Mouse (Mus musculus) retina, postnatal 1 day (tissue): ENCODE measurements around the gene Acadl.

ENCODE experiments used
- DNase-seq: peaks from one replicate; pipeline ENCODE4 v3.0.0-alpha.2; 2012

Gene Acadl

DNA sequence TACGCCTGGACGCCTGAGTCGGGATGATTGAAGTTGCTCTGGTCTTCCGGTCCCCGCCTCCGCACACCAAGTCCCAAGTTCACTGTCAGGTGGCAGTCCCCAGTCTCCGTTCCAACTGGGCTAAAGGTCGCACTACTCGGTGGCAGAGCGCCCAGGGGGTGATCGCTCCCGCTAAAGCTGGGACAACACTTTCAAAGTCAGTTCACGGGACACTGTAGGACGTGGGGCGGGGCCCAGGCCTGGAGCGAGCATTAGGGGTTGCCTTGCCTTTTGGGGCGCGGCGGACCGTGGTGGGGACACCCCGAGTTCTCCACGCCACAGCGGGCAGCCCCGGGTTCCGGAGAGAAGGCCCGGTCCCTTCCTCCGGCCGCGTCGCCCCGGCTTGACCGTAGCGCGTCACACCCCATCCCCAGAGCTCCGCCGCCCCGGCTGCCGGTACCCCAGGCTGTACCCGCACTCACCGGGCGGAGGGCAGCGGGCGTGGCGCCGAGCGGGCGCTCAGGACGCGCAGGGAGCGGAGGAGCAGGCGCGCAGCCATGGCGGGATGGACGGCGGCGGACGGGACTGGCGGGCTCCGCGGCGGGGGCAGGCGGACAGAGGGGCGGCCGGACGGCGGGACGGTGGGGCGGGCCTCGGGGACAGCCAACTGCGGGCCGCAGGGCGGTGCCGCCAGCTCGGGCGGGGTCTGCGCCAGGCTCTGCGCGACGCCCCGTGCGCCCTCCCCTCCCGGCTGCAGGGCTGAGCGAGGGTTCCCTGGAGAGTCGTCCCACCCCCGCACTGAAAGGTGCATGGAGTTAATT, at the start of gene Acadl:
Gene Acadl (minus strand): TSS at position 566 of the 800 bp plus-strand sequence.
- DNase-seq, result peak; percentile 79

DNA sequence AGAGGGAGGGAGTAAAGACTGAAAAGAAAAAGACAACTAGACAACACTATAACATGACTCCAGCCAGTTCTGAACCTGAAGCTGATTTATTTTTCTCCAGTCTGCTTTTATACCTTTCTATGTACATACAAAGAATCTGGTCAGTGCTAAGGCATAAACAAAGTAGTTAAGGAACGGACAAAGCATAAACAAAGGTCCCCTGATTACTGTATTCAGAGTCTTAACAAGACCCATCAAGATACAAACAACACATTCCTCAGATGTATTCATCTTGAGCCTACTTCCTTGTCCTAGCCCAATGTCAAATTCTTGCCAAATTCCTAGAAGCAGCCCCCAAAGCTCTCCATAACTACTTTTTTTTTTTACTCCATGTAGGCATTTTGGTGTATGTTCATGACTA, 49.2 kb upstream of the Acadl start:
- DNase-seq, result no peak

DNA sequence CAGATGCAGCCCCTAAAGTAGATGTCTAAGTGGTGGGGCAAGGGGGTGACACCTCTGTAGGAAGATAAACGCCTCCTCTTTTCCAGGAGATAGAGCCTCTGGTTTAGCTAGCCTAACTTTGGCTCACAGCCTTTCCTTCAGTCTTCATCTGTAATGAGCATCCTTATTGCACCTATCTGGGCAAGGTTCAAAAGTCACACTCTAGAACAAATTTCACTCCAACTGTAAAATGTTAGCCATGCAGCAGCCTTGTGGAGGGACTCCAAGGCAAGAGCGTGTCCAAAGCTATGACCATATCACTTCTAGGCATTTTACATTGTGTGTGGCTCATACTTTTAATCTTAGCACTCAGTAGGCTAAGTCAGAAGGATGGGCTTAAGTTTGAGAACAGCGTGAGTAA, 39.5 kb upstream of the Acadl start:
- DNase-seq, result no peak

DNA sequence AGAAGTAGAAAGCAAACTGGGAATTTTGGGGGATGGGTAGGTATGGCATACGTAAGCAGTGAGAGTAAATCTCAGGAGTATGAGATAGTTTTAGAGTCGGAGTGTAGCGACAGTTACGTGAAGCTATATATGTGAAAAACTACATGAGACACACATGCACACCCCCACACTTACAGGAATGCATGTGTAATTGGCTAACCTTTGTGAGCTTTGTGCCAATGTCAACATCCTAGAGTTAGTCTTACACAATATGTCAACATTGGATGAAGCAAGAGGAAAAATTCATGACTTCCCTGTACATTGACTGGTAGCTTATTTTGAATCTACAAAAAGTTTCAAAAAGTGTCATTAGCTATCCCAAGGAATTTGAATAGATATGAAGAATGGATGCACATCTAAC, 37.9 kb upstream of the Acadl start:
- no peak for DNase-seq

DNA sequence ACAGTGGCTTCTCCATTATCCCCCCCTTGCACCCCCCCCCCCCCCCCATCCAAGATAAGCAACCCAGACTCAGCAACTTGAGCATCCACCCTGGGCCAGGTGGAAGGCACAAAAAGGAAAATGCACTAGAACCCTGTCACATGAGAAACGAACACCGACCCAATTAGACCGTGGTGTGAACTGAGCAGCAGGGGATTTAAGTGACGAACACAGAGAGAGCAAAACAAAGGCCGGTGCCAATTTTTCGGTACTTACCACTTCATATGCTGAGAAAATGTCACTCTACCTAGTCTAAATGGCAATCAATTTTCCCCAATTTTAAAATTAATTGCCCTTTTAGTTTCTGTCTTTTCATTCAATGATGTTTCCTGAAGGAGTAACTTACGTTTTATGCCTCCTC, 35.2 kb upstream of the Acadl start:
- DNase-seq, result peak; percentile 27

DNA sequence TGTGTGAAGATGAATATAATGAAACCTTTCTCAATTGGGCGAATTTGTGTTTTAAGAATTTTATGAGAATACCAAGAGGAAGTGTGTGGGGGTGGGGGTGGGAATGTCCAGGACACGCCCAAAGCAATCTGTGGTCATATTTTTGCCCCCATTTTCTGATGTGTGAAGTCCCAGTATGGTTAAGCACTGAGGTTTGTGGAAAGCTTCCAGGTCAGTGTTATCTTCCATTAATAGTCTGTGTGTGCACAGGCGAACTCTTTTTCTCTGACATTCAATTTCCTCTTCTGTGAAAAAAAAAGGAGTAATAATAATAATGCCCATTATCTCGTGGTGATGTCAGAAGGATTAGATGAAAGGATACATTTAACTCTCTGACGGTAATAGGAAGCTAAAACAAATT, 33.5 kb upstream of the Acadl start:
- no peak for DNase-seq

DNA sequence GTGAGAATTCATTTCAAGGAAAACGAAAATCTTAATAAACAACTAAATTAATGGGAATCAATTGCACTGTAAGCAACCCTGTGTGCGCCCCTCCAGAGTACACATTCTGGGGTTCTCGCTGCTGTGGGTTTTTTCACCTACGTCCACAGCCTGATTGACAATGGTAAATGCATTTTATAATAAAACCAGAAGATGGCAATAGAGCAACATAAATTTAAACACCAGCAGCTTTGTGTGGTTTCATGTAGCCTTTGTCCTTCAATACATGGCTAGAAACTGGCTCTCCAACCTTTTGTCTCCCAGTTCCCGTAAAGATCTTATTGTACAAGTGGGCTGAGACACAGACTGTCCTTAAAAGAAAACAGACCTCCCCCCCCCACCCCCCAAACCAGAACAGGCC, 33.0 kb upstream of the Acadl start:
- DNase-seq, result peak; percentile 73

DNA sequence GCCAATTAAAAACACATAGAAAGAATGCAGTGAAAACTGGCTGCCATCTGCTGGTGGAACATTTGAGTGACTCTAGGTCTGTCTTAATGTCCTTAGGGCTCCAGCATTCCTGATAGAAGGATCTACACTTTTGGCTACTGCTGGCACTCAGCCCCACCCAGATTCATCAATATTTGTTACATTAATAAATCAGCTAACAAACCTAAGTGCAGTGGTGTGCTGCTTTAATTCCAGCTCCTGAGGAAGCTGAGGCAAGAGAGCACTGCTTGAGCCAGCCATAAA, 32.7 kb upstream of the Acadl start:
- peak; percentile 67 for DNase-seq

DNA sequence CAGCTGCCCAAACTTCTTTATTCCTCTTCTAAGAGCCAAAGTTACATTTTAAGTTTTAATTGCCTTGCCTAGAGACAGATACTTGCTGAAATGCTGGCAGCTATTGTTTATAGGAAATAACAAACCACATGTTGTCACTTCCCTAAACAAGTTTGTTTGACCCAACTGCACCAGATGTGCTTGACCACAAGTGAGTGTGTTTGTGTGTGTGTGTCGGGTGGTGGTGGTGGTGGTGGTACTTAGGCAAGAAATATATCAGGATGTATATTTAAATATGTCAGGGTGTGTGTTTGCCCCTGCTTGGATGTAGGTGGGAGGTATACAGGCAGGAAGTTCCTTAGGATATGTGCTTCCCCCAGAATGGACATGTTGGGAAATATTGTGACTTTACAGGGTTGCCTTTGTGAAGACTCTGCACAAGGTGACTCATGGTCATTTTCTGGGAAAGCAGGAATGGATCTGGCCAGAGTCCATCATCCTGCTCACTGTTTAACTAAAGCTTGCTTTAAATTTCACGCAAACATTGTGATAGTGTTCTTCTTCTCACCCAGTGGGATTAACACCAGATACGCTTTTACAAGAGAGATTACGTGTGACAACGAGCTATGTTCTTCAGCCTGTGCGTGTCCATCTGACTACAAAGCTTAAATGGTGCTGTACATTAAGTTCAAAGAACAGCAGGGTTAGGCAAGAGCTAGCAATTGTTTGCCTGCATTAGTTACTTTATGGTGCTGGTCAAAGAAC, 32.2 kb upstream of the Acadl start:
- DNase-seq, result peak; percentile 1

DNA sequence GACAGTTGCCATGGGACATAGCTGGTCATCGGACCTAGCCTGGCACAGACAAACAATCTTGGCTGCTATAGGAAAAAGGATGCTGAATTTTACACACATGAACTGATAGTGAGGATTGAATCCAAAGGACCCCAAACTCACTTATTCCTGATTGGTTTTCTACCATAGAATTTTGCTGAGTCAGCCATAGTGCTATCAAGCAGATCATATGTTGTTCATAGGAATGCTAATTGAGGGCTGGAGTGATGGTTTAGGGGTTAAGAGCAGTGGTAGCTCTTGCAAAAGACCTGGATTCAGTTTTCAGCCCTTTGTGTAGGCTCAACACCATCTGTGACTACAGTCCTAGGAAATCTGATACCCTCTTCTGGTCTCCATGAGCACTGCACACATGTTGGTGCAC, 24.1 kb upstream of the Acadl start:
- no peak for DNase-seq

DNA sequence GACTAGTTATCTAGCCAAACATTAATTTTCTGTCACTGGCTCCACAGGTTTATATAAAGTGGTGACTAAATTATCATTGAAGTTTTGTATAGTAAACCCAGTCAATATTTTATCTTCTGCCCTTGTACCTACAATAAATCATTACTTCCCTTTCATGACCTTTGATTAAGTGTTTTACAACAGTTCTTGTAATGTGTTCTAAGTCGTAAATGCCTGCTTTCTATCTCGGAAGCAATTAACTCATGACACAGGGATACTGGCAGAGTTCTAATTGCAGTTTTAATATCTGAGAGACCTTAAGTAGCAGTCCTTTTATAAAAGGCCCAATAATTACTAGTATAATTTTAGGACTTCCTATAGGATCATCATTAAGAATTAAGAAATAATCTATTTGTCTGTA, 17.1 kb upstream of the Acadl start:
- DNase-seq, result no peak

DNA sequence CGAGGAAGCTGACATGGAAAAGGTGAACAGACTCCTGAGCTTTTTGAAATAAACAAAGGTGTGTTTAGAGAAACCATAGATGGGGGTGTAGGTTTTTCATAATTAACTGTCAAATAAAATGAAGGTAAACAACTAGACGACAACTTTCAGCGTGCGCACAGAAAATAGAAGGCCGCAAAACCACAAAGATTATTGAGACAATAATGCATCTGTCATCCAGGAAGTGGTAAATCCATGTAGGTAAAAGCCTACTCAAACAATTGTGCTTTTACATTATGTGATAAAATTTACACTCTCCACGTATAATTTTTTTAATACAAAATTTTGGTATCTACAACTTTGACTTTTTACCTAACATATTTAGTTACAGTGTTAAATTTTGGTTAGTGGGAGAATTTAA, 11.7 kb upstream of the Acadl start:
- no peak for DNase-seq

DNA sequence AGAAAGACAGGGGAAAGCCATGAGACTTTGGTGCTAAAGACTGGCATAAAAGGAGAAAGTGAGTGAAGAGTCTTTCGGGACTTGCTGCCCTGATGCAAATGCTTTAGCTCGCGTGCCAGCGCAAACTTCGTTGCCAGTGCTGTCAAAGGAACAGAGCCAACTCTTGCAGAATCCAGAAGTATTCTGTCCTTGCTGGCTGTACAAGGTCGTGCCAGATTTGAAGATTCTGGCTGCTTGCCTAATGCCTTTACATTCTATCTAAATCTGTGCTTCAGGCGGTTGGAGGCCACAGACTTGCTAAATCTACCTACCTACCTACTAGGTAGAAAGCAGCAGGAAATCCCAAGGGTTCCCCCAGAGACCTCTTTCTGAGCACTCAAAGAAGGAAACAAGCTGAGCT, 8.5 kb upstream of the Acadl start:
- DNase-seq, result no peak

DNA sequence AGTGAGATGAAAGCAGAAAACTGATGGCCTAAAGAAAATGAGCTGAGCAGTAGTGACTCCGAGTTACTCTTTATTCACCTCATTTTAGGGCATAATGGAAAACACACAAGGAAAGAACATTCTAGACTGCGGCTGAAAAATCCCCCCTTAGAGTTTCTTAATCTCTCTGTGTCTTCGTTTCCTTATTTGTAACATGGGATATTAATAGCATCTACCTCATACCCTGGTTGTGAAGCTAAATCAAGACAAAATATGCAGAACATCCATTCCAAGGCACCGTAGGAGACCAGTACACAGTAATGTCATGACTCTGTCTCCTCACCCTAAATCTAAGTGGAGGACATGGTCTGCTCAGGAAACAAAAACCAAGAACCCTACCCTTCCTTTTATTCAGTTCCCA, 2.6 kb upstream of the Acadl start:
- DNase-seq, result no peak

DNA sequence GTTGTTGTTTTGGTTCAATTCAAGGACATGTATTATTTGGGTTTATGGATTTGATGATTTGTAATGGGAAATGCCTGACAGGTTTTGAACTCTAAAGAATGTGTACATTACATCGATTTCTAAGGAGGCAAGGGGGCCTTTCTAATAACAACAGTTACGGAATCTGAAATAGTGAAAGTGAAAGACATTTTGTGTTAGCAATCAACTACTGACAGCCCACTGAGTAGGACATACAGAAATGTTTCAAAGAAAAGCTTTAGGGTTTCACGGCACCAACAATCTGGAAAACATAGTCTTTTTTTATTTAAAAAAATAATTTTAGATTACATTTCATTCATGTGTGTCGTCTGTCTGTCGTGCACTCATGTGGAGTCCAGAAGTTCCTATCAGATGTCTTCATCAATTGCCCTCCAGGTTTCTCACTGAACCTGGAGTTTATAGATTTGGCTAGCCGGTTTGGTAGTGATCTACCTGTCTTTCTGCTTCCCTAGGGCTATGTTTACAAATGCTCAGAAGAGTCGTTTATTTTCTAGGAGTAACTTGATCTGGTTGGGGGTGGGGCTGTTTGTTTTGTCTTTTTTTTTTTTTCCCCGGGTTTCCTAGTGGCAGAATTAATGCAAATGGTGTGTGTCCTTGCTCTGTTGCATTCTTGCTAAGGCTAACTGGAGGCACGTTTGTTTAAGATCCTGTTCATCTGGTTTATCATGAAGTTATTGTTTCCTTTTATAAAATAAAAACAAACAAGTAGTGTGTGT, 841 bp upstream of the Acadl start:
- DNase-seq, result peak; percentile 17

DNA sequence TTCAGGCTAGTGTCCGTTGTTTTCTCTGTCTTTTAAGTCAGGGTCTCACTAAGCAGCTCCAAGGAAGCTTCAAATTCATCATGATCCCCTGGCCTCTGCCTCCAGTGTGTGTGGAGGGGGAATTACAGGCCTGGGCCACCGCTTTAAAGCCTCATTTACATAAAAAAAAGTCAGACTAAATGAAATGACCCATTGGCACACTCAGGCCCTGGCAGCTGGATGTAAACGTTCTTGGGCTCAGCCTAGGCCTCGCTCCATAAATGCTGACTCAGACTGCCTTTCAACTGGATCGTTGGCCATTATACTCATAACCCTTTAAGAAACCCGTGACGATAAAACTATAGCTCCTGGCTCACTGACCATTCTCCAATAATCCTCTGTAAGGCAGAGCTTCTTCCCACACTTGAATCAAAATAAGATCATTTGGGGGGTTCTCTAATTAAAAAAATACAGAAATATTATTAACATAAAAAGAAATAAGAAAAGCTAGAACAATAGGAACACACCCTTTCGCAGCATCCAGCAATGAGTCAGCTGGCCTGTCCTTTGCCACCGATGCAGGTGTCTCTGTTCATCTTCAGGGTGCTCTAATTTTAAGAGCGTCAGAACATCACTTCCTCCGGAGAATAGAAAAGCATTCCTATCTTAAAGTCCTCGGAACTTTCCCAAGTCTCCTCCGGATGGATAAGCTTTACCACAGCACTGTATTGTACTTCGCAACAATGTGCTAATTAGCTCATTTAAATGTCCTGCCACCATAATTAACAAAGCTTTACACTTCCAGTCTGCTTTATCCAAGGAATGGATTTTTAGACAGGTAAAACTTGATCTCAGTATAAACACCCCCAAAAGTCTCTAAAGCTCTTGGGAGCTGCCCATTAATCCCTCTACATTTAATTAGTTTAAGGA, 1.1 kb downstream of the Acadl start:
- DNase-seq, result peak; percentile 62

DNA sequence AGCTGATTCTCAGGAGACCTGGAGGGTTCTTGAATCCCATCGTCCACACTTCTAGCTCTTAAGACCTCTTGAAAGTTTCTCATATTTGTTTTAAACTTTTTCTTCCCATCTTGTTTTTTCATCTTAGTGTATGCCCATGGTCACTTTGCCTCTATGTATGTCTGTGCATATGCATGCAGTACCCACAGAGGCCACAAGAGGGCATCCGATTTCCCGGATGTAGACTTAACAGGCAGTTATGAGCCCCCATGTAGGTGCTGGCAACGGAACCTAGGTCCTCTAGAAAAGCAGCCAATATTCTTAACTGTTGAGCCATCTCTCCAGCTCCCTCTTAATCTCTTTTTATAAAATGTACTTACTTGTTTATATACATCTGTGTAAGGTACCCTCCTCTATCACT, 15.6 kb downstream of the Acadl start:
- no peak for DNase-seq

DNA sequence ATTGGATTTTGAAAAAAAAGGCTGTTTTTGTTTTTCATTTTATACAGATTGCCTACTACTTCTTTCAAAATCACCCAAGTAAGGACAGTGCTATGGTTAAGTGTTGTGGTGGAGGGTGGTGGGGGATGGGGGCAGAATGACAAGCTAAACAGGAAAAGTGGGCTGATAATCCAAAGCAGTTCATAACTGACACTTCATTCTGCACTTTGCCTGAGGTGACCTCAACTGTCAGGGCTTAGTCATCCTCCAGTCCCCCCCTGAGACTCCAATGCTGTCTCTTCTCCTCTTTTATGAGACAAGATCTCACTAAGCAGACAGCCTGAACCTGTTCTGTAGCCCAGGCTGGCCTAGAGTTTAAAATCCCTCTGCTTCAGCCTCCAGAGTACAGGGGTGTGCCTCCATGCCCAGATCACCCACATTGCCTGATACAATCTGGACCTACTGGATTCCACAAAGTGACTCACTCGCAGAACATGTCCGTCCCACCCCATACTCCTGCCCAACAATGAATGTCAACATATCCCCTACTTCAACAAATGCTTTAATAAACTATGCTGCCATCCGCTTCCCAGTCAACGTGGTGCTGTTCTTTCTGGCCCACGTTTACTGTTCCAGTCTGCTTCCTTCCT, 17.3 kb downstream of the Acadl start:
- no peak for DNase-seq

DNA sequence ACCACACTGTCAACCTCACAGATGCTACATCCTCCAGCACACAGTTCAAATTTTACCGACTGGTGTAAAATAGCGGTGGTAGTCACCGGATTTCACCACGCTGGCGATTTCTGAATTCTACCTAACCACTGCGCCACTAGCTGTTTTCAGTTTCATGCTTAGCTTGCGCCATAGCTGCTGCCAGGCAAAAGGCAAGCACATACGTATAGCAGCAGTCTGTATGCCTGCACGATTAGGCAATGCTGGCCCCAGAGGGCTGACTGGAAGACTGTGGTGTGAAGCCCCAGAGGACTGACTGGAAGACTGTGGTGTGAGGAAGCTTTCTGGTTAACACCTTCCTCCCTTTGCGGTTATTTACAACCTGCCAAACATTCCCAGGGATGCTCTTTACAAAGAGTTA, 21.1 kb downstream of the Acadl start:
- DNase-seq, result no peak

DNA sequence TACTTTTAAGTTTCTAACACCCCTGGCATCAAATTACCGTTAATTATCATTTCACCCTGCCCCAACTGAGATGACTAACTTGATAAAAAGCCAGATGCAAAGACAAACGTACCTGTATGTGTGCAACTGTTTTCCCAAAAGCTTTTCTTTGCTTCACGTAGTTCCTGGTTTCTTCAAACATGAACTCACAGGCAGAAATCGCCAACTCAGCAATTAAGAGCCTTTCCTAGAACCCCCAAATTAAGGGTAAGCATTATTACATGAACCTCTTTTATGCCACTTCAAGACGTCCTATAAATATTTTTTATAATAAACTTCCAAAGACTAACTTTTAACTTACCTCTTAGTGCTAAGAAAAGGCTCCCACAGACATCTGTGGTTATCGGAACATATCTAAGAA, 21.6 kb downstream of the Acadl start:
- no peak for DNase-seq

DNA sequence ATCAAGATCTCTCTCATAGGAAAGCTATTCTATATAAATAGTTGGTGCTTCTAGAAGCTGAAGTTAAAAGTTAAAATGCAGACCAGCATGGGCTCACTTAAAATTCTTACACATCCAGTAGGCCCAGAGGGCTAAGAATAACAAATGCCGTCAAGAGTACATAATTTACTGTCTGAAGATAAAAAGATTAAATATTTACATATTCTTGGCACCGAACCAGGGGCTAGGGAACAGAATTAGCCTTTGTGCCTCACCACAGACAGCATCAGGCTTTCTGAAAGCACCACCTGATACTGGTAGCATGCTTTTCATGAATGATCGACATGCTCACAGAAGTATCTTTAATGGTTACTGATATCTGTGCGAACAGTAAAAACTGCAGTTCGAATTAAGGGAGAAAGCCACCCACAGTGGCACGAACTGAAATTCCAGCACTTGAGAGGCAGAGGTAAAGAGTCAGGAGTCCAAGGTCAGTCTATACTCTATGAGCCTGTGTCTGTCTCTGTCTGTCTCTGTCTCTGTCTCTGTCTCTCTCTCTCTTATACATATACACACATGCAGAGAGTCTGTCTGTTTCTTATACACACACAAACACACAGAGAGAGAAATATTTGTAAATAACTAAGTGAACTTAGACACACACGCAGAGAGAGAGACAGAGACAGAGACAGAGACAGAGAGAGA, 23.2 kb downstream of the Acadl start:
- no peak for DNase-seq

DNA sequence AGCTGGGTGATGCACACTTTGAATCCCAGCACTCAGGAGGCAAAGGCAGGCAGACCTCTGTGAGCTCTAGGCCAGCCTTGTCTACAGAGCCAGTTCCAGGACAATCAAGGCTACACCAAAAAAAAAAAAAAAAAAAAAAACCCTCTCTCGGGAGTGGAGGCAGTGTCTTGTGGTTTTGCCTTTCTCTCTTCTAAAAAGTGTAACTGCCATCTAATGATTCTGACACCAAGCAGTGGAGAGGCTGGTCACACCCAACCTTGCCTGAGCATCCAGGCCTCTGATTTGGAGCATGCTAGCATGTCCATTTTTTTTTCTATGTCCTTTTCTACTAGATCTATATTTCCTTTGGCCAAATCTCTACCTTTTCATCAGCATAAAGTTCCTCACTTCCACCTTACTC, 23.9 kb downstream of the Acadl start:
- DNase-seq, result no peak
